Mouse (Mus musculus) CH12.LX (cell line): ENCODE measurements around the gene Caly.

ENCODE experiments used
- CTCF ChIP-seq, 2 experiments: IDR thresholded peaks in 1 of 2; conservative IDR thresholded peaks in 1 of 2; 2 replicates each; pipeline ENCODE4 v1.5.1; 2011 to 2012; ENCODE audit warnings: low read depth in 2 of 2, low read length in 2 of 2, improper control_type of control experiment in 1 of 2, inconsistent platforms in 1 of 2, mild to moderate bottlenecking in 1 of 2, moderate library complexity in 1 of 2
- EP300 ChIP-seq: IDR thresholded peaks from 2 replicates; pipeline ENCODE4 v1.6.1; 2011; ENCODE audit warnings: low read length, improper control_type of control experiment
- MAX ChIP-seq: IDR thresholded peaks from 2 replicates; pipeline ENCODE4 v1.6.1; 2011; ENCODE audit warnings: low read length, improper control_type of control experiment
- MEF2A ChIP-seq: IDR thresholded peaks from 2 replicates; pipeline ENCODE4 v1.6.1; 2014; ENCODE audit warnings: low read depth, mild to moderate bottlenecking, inconsistent platforms, low read length, improper control_type of control experiment, borderline replicate concordance
- POLR2A ChIP-seq: IDR thresholded peaks from 2 replicates; pipeline ENCODE4 v1.6.1; 2011; ENCODE audit warnings: low read depth, mild to moderate bottlenecking, improper control_type of control experiment, low read length
- RAD21 ChIP-seq: IDR thresholded peaks from 2 replicates; pipeline ENCODE4 v1.6.1; 2011; ENCODE audit warnings: low read depth, mild to moderate bottlenecking, low read length, improper control_type of control experiment, moderate library complexity
- ZC3H11A ChIP-seq: IDR thresholded peaks from 2 replicates; pipeline ENCODE4 v1.6.1; 2012; ENCODE audit warnings: low read depth, mild to moderate bottlenecking, inconsistent platforms, low read length, improper control_type of control experiment

DNA sequence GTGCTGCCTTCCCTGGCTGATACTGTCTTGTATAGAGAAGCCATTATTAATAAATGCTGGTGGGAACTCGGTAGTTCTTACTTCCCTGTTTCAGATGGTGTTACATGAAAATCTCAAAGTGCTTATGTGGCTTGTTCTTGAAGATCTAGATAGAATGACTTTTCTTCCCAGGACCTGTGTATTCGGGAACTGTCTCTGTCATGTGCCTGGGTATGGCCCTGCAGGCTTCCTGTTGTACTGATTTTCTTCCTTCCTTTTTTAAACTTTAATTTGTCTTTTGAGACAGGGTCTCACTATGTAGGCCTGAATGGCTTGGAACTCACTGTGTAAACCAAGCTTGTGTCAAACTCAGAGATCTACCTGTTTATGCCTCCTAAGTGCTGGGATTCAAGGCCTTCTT, 45.6 kb upstream of the Caly start:
- TF ChIP-seq POLR2A (no peak), CTCF (conservative IDR thresholded peaks at IDR 0.05 in 1 of 2, IDR thresholded peaks at IDR 0.05 in 1 of 2; ENCODE audit: low read depth in 2 of 2, low read length in 2 of 2) (no peak), EP300 (no peak), MEF2A (no peak), RAD21 (no peak), MAX (no peak), ZC3H11A (no peak)
